Mouse (Mus musculus) liver, postnatal 0 days (tissue): Measurements from ENCODE around the gene Pnkp.

Source experiments
- CTCF ChIP-seq: sonication (generic); IDR thresholded peaks from 2 replicates; pipeline ENCODE4 v1.5.1; 2016; ENCODE audit warnings: antibody characterized with exemption, low read depth
- EP300 ChIP-seq: IDR thresholded peaks from 2 replicates; pipeline ENCODE4 v1.6.1; 2016; ENCODE audit warnings: antibody characterized with exemption, low read depth, mild to moderate bottlenecking

DNA sequence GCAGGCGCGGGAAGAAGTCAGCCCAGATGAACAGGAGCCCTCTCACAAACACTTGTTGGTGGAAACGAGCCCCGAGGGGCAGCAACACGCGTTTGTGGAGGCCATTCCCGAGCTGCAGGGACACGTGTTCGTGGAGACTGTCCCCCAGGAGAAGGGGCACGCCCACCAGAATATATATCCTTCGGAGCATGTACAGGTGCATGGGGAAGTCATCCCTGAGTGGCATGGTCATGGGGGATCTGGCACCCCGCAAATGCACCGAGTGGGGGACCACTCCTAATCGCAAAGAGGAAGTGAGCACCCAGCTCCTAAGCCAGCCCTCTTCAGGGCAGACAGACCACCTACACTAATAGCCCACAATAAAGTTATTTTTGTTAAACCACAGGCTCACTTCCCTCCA lies 16.5 kb upstream of the Pnkp start:
- TF ChIP-seq EP300 (no peak), CTCF (no peak)
